Mouse (Mus musculus) G1E (cell line): ENCODE results near the gene Ugt1a7c. TPM values are rescaled to one million over a fixed set of nuclear protein-coding genes. Genes with fewer than 3 reads are reported as not detected.

Experiments
- ATAC-seq: 2 replicates; pipeline ENCODE4 v1.8.0; 2016; ENCODE audit warnings: mild to moderate bottlenecking; ENCODE audit not compliant: insufficient number of reproducible peaks, poor library complexity, low FRiP score, severe bottlenecking; ENCODE audit errors: extremely low read depth
- DNase-seq: peaks from one replicate; pipeline ENCODE4 v3.0.0; 2012; ENCODE audit warnings: low spot score
- H3K27me3 ChIP-seq: 2 replicates; pipeline ENCODE4 v1.6.1; 2012; ENCODE audit warnings: mild to moderate bottlenecking, low read length, inconsistent platforms; ENCODE audit not compliant: insufficient read depth
- H3K36me3 ChIP-seq: replicated peaks from 2 replicates; pipeline ENCODE3; 2012; ENCODE audit warnings: mild to moderate bottlenecking, inconsistent platforms
- H3K4me1 ChIP-seq: 2 replicates; pipeline ENCODE4 v1.6.1; 2012; ENCODE audit warnings: low read depth, low read length, inconsistent platforms, mixed read lengths; ENCODE audit not compliant: insufficient read depth
- H3K4me3 ChIP-seq: 2 replicates; pipeline ENCODE4 v1.5.1; 2012; ENCODE audit warnings: low read depth, mild to moderate bottlenecking, inconsistent platforms, low read length, moderate library complexity, mixed read lengths
- H3K9me3 ChIP-seq: replicated peaks from 2 replicates; pipeline ENCODE4 v1.6.1; 2012; ENCODE audit warnings: inconsistent platforms
- CTCF ChIP-seq: IDR thresholded peaks from 2 replicates; pipeline ENCODE4 v1.5.1; 2012; ENCODE audit warnings: low read depth, low read length, inconsistent platforms, mixed read lengths
- GATA1 ChIP-seq: IDR thresholded peaks from 2 replicates; pipeline ENCODE4 v1.6.1; 2012; ENCODE audit warnings: borderline replicate concordance, low read length, inconsistent platforms, mixed read lengths
- GATA2 ChIP-seq: IDR thresholded peaks from 2 replicates; pipeline ENCODE4 v1.6.1; 2012; ENCODE audit warnings: low read depth, low read length, inconsistent platforms, borderline replicate concordance
- POLR2AphosphoS5 ChIP-seq: IDR thresholded peaks from 2 replicates; pipeline ENCODE4 v1.6.1; 2012; ENCODE audit warnings: low read depth, low read length, inconsistent platforms; ENCODE audit not compliant: insufficient replicate concordance
- TAL1 ChIP-seq: conservative IDR thresholded peaks from 2 replicates; pipeline ENCODE4 v1.6.1; 2012; ENCODE audit warnings: low read depth, low read length, inconsistent platforms, mixed read lengths
- polyA plus RNA-seq: library from polyadenylated mRNA; stranded (reverse); fragments of >175 nt; gene quantifications from 2 replicates; pipeline ENCODE4 v1.2.3, GENCODE M21; 2012
- total RNA-seq, 2 experiments: library from RNA; stranded (forward) in 1 of 2; stranded (reverse) in 1 of 2; fragments of 200-1000 nt in 1 of 2; fragments of >200 nt in 1 of 2; fragmentation: Nextera tagmentation in 1 of 2; gene quantifications; 2 replicates each; pipeline ENCODE4 v1.2.3; 2014 to 2017

Gene Ugt1a7c
- total and polyA plus RNA-seq, 3 experiments, result 0.18 to 4.5 (median 0.30) TPM

GRCm38 (mm10) chr1:88186325-88186935, 91.6 kb downstream of the Ugt1a7c start:
- Histone ChIP-seq H3K4me1 (no peaks in the 10 kb centered on the region), H3K9me3 (no peaks in the 10 kb centered on the region), H3K36me3 (no peaks in the 10 kb centered on the region), H3K4me3 (no peak overlapping the region), H3K27me3 (no peaks in the 10 kb centered on the region)
- no peak for DNase-seq
- ATAC-seq, result no peak
- TF ChIP-seq POLR2AphosphoS5 (no peak), GATA1 (no peak), CTCF (no peak), GATA2 (no peak), TAL1 (no peak)

- no peaks in the 10 kb centered on the region for H3K36me3 ChIP-seq
- no peak for ATAC-seq
- TF ChIP-seq POLR2AphosphoS5 (no peak), GATA1 (no peak), GATA2 (no peak), CTCF (no peak), TAL1 (no peak)
- H3K4me3 ChIP-seq, result no peak overlapping the region
- DNase-seq, result no peak
- H3K4me1 ChIP-seq, result no peaks in the 10 kb centered on the region
- no peaks in the 10 kb centered on the region for H3K9me3 ChIP-seq
- H3K27me3 ChIP-seq, result no peaks in the 10 kb centered on the region
These were observed 97.3 kb downstream of the Ugt1a7c start for GRCm38 (mm10) chr1:88192136-88192535.

GRCm38 (mm10) chr1:88195687-88196086, 100.8 kb downstream of the Ugt1a7c start:
- Histone ChIP-seq H3K4me3 (no peak overlapping the region), H3K4me1 (no peaks in the 10 kb centered on the region), H3K27me3 (peaks cover 7% of the 10 kb centered on the region), H3K9me3 (no peaks in the 10 kb centered on the region), H3K36me3 (no peaks in the 10 kb centered on the region)
- ATAC-seq (no peak), DNase-seq (no peak)
- no peak for TF ChIP-seq GATA1
- TF ChIP-seq CTCF, result no peak
- TF ChIP-seq GATA2, result no peak
- TF ChIP-seq TAL1, result no peak
- TF ChIP-seq POLR2AphosphoS5, result no peak

GRCm38 (mm10) chr1:88197443-88197842, 102.6 kb downstream of the Ugt1a7c start:
- Histone ChIP-seq H3K36me3 (no peaks in the 10 kb centered on the region), H3K9me3 (no peaks in the 10 kb centered on the region), H3K27me3 (peaks cover 7% of the 10 kb centered on the region), H3K4me3 (no peak overlapping the region), H3K4me1 (no peaks in the 10 kb centered on the region)
- no peak for DNase-seq
- no peak for ATAC-seq
- TF ChIP-seq POLR2AphosphoS5 (no peak), TAL1 (no peak), GATA1 (no peak), CTCF (no peak), GATA2 (no peak)

GRCm38 (mm10) chr1:88199996-88200395, 105.1 kb downstream of the Ugt1a7c start:
- H3K27me3 ChIP-seq, result peaks cover 7% of the 10 kb centered on the region
- H3K4me3 ChIP-seq, result no peak overlapping the region
- TF ChIP-seq GATA2 (no peak), TAL1 (no peak), CTCF (no peak), GATA1 (no peak), POLR2AphosphoS5 (no peak)
- H3K4me1 ChIP-seq, result no peaks in the 10 kb centered on the region
- ATAC-seq (no peak), DNase-seq (no peak)
- no peaks in the 10 kb centered on the region for H3K9me3 ChIP-seq
- H3K36me3 ChIP-seq, result no peaks in the 10 kb centered on the region

GRCm38 (mm10) chr1:88200456-88200855, 105.6 kb downstream of the Ugt1a7c start, which contains the start of gene Ugt1a2:
Gene Ugt1a2, plus strand, starts transcription at chr1:88200601.
- Histone ChIP-seq H3K27me3 (peaks cover 7% of the 10 kb centered on the region), H3K36me3 (no peaks in the 10 kb centered on the region), H3K4me3 (no peak within 1 kb of the TSS), H3K4me1 (no peaks in the 10 kb centered on the region), H3K9me3 (peaks cover 3% of the 10 kb centered on the region)
- no peak for TF ChIP-seq TAL1
- no peak for TF ChIP-seq POLR2AphosphoS5
- no peak for TF ChIP-seq GATA1
- no peak for TF ChIP-seq GATA2
- no peak for TF ChIP-seq CTCF
- ATAC-seq, result no peak
- DNase-seq, result no peak
